Mouse (Mus musculus): Measurements from ENCODE around the gene 0610012G03Rik.
"Not testable (repeated sequence)": the region's sequence is repeated elsewhere in the genome, so short reads cannot be mapped to it uniquely, and the experiment has no call there.

The 0610012G03Rik gene

GRCm38 (mm10) chr16:31948345-31948774 is at the start of gene 0610012G03Rik, which contains the start of gene Ncbp2:
TSS of gene 0610012G03Rik (minus strand) at chr16:31948494.
TSS of gene Ncbp2 (plus strand) at chr16:31948513.
- DNase-seq (ENCODE audit: low spot score in 2 of 2): peak; percentile 97 to 98

GRCm38 (mm10) chr16:31996371-31996770 is 48.1 kb upstream of the 0610012G03Rik start:
- DNase-seq (ENCODE audit: low spot score in 2 of 2): no peak

GRCm38 (mm10) chr16:31993946-31994345 is 45.7 kb upstream of the 0610012G03Rik start:
- DNase-seq (ENCODE audit: low spot score in 2 of 2): no peak

GRCm38 (mm10) chr16:31993195-31993594 is 44.9 kb upstream of the 0610012G03Rik start:
- DNase-seq (ENCODE audit: low spot score in 2 of 2): no peak

DNA sequence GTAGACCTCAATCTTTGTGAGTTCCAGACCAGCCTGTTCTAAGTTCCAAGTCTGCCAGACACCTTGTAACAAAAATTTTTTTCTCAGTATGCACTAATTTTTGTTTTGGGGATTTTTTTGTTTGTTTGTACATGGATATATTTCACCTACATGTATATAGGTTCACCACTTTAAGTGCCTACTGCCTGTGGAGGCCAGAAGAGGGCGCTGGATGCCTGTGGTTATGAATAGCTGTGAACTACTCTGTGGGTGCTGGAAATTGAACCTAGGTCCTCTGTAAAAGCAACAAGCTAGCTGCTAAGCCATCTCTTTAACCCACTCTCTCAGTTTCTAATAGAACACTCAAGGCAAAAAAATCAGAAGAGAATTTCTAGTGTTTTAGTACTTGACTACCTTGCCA is 43.7 kb upstream of the 0610012G03Rik start:
- DNase-seq (ENCODE audit: low spot score in 2 of 2): no peak

DNA sequence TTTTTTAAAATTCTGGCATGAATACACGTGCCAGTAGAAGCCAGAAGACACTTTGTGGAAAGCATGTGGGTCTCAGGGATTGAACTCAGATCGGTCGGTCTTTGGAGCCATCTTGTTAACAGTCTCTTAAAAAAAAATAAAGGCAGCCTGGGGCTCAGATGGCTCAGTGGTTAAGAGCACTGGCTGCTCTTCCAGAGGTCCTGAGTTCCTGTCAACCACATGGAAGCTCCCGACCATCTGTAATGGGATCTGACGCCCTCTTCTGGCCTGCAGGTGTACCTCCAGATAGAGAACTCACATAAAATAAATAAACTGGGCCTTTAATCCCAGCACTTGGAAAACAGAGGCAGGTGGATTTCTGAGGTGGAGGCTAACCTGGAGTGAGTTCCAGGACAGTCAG is 32.7 kb upstream of the 0610012G03Rik start:
- DNase-seq (ENCODE audit: low spot score in 2 of 2): no peak

DNA sequence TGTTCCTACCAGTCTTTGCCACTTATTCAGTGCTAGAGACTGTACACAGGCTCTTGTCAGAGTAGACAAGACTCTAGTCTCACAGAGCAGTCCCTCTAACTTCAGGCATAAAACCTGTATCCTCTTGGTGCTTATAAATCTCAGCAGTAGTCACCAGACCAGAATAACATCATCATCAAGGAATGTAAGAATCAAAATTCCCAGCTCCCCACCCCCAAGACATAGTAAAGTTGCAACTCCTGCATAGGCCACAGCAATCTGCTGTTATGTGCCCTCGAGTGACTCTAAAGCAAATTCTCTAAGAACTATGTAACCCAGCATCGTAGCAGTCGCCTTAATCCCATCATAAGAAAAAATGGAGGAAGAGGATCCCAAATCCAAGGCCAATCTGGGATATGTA is 31.2 kb upstream of the 0610012G03Rik start:
- no peak for DNase-seq (ENCODE audit: low spot score in 2 of 2)

- no peak for DNase-seq (ENCODE audit: low spot score in 2 of 2)
Measured at GRCm38 (mm10) chr16:31975258-31975657, 27.0 kb upstream of the 0610012G03Rik start.

DNA sequence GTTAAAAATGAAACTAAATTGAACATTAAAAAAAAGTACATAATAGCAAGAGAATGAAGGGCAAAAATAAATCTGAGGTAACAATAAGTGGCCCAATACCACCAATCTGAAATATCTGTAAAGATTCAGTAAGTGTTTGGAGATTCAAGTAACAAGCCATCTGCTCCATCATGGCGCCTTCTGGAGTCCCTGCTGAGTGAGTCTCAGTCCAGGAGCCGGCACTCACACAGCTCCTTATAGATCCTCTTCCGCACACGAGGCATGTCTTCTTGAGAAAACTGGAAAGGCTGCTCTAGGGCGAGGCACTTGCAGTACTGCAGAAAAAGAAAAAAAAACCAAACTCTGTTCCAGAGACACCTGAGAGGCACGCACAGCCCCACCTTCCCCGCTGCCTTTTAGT is 14.9 kb upstream of the 0610012G03Rik start:
- DNase-seq (ENCODE audit: low spot score in 2 of 2): peak in 1 of 2 experiments; percentile 22

GRCm38 (mm10) chr16:31947901-31948316 is 385 bp downstream of the 0610012G03Rik start:
- peak in 1 of 2 experiments; percentile 53 for DNase-seq (ENCODE audit: low spot score in 2 of 2)

DNA sequence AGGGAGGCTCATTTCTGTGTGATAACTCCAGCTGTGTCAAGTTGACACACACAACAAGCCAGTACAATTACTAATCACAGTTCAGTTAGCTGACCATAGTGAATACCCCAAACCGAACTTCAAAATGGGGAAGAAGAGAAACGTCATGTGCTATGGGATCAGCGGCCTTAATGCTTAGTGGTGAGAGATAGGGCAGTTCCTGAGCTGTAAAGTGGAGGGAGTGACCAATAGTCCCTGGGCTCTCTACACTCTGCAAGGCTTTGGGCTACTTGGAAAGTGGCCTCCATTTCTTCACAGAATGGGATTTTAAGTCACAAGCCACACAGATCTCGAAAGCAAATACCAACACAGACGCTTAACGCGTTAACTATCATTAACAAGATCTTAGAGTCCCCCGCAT is 961 bp downstream of the 0610012G03Rik start:
- peak in 1 of 2 experiments; percentile 11 for DNase-seq (ENCODE audit: low spot score in 2 of 2)

DNA sequence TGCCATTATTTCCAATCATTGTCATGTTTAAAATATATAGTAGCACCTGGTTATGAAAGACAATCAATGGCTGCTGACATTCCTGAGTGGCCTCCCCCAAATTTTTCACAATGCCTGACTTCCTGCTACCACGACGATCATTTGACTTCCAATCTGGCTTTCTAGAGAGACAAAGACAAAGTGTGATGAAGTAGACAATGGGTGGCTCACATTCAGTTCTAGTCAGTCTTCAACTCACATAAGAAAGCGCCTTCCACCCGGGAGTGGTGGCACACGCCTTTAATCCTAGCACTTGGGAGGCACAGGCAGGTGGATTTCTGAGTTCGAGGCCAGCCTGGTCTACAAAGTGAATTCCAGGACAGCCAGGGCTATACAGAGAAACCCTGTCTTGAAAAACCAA is 2.3 kb downstream of the 0610012G03Rik start:
- not testable (repeated sequence) for DNase-seq (ENCODE audit: low spot score in 2 of 2)

DNA sequence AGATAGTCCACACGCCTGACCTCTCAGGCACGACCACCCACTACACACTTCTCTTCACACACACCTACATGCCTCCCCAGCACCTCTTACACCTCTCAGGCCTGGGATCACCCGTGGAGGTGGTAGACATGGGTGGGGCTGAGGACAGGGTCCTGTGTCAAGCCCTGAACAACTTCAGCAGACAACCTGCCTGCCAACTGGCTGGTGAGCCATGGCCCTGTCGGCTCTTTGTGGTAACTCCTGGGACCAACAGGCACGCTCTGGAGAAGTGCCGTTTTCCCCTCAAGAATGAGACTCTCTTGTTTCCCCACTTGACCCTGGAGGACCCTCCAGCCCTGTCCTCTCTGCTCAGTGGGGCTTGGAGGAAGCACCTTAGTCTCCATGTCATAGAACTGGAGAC is 2.9 kb downstream of the 0610012G03Rik start:
- DNase-seq (ENCODE audit: low spot score in 2 of 2): no peak

DNA sequence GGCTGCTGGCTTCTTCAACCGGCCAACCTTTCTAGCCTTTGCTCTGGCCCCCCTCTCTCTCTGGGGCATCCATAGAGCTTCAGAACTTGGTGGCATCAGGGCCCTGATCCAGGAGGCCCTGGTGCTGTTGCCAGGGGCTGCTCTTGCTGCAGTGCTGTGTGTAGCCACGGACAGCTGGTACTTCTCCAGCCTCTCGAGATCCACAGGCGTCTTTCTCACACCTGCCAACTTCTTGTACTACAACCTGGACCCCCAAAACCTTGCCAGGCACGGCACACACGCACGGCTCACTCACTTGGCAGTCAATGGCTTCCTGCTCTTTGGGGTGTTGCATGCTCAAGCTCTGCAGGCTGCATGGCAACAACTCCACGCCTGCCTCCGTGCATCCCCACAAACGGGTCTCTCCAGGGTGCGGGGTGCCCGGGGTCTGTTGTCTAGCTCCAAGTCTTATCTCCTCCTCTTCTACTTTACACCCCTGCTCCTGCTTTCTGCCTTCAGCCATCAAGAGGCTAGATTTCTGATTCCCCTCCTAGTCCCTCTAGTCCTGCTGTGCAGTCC is 3.5 kb downstream of the 0610012G03Rik start:
- peak in 1 of 2 experiments; percentile 11 for DNase-seq (ENCODE audit: low spot score in 2 of 2)

- DNase-seq (ENCODE audit: low spot score in 2 of 2): peak; percentile 85 to 90
Measured at GRCm38 (mm10) chr16:31943980-31944379, 4.3 kb downstream of the 0610012G03Rik start.

GRCm38 (mm10) chr16:31940586-31940985 is 7.7 kb downstream of the 0610012G03Rik start:
- DNase-seq (ENCODE audit: low spot score in 2 of 2): no peak

- DNase-seq (ENCODE audit: low spot score in 2 of 2): no peak
Measured at GRCm38 (mm10) chr16:31938856-31939255, 9.4 kb downstream of the 0610012G03Rik start.

DNA sequence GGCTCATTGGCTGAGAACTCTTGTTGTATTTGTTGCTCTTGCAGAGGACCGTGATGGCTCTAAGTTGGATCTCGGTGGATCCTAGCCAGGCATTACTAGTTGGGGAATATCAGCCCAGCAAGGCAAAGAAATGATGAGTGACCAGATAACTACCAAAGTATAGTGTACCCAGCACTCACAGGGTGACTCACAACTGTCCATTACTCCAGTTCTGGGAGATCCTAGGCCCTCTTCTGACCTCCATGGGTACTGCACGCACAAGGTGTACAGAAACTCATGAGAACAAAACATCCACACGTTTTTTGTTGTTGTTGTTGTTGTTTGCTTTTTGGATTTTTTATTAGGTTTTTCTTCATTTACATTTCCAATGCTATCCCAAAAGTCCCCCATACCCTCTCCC is 11.7 kb downstream of the 0610012G03Rik start:
- no peak for DNase-seq (ENCODE audit: low spot score in 2 of 2)

- DNase-seq (ENCODE audit: low spot score in 2 of 2): peak; percentile 53 to 54
Measured at GRCm38 (mm10) chr16:31935091-31935979, 13.0 kb downstream of the 0610012G03Rik start.

- DNase-seq (ENCODE audit: low spot score in 2 of 2): no peak
Measured at GRCm38 (mm10) chr16:31934550-31935010, 13.7 kb downstream of the 0610012G03Rik start.

GRCm38 (mm10) chr16:31933751-31934549 is 14.3 kb downstream of the 0610012G03Rik start, which contains the start of gene Pigz:
TSS of gene Pigz (plus strand) at chr16:31933851.
- peak; percentile 52 to 57 for DNase-seq (ENCODE audit: low spot score in 2 of 2)

Data from right cerebral cortex, adult 2 months (tissue).